Mouse (Mus musculus): ENCODE measurements around the gene Gng8. TPM values are rescaled to one million over a fixed set of nuclear protein-coding genes. Genes with fewer than 3 reads are reported as not detected.

Gng8 gene
- polyA plus RNA-seq, 1 experiment = 27.7 TPM

DNA sequence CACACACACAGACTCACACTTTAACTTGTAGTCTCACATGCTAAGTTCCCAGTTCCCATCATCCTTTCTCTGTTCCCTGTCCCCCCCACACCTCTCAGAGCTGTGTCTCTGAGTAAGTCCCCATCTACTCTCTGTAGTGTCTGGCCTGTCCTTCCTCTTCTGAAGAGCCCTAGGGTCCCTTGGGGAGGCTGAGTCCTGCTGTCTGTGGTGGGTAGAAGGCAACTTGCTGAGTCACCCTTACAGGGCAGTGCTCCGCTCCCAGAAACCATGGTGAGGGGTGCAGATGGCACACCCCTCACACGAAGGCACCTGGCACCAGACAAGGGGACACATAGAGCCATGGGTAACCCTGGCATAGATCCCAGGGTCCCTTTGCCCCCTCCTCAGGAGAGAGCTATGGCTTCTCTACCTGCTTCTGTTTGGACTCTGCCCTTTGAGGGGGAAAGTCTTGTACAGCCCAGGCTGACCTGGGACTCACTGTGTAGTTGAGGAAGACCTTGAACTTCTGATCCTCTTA, 11.9 kb downstream of the Gng8 start:
- Histone ChIP-seq H3K4me1 (ENCODE audit: control insufficient read depth, insufficient read depth, low read length) (peaks cover 9% of the 10 kb centered on the region; the same call in 1 of the 2 replicates), H3K4me3 (replicated peaks; ENCODE audit: extremely low read depth, low read depth, low read length) (no peak overlapping the region)
- WGBS = 89% methylated on average over 2 of the region's 2 CpGs
- no peak for DNase-seq
- TF ChIP-seq POLR2A (IDR thresholded peaks at IDR 0.05; ENCODE audit: borderline replicate concordance, extremely low read depth, low read depth, low read length) (no peak), CTCF (IDR thresholded peaks at IDR 0.05; ENCODE audit: insufficient read depth, low read length) (no peak)

DNA sequence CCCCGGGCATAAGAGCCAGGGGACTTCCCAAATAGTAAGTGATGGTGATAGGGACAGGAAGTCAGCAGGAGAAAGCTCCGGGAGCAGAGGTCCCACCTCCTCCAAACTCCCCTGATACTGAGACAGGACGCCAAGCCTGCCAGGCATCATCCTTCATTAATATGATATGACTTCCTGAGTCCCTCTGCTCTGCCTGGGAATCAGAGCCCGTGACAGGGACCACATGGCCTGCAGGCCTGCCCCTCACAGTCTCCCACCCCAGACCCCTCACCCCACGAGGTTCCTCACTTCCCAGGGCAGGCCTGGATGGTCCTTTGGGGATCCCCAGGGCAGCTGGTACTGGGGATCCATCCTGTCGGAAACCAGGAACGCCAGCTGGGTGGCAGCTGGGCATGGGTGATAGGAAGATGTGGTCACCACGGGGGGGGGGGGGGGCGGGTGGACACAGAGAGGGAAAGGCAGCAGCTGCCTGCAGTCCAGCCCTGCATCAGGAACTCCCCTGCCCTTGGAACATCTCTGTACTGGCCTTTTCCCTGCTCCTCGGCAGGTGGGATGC, 12.6 kb downstream of the Gng8 start:
- DNase-seq = no peak
- H3K4me1 ChIP-seq (ENCODE audit: control insufficient read depth, insufficient read depth, low read length) = peaks cover 9% of the 10 kb centered on the region; the same call in 1 of the 2 replicates
- no peak overlapping the region for H3K4me3 ChIP-seq (replicated peaks; ENCODE audit: extremely low read depth, low read depth, low read length)
- 43% methylated on average over 9 of the region's 10 CpGs for WGBS
- no peak for TF ChIP-seq CTCF (IDR thresholded peaks at IDR 0.05; ENCODE audit: insufficient read depth, low read length)
- TF ChIP-seq POLR2A (IDR thresholded peaks at IDR 0.05; ENCODE audit: borderline replicate concordance, extremely low read depth, low read depth, low read length) = no peak

- no peak for DNase-seq
- Histone ChIP-seq H3K4me3 (replicated peaks; ENCODE audit: extremely low read depth, low read depth, low read length) (no peak overlapping the region), H3K4me1 (ENCODE audit: control insufficient read depth, insufficient read depth, low read length) (peaks cover 9% of the 10 kb centered on the region; the same call in 1 of the 2 replicates)
- 62% methylated on average over 9 of the region's 9 CpGs for WGBS
- TF ChIP-seq CTCF (IDR thresholded peaks at IDR 0.05; ENCODE audit: insufficient read depth, low read length) = no peak
- no peak for TF ChIP-seq POLR2A (IDR thresholded peaks at IDR 0.05; ENCODE audit: borderline replicate concordance, extremely low read depth, low read depth, low read length)
Observed at GRCm38 (mm10) chr7:16905491-16906021, 14.0 kb downstream of the Gng8 start.

- TF ChIP-seq POLR2A (IDR thresholded peaks at IDR 0.05; ENCODE audit: borderline replicate concordance, extremely low read depth, low read depth, low read length) (no peak), CTCF (IDR thresholded peaks at IDR 0.05; ENCODE audit: insufficient read depth, low read length) (no peak)
- 22% methylated on average over 6 of the region's 6 CpGs for WGBS
- no peak for DNase-seq
- Histone ChIP-seq H3K4me1 (ENCODE audit: control insufficient read depth, insufficient read depth, low read length) (peaks cover 9% of the 10 kb centered on the region; the same call in 1 of the 2 replicates), H3K4me3 (replicated peaks; ENCODE audit: extremely low read depth, low read depth, low read length) (no peak within 1 kb of the TSS)
Observed at GRCm38 (mm10) chr7:16906281-16906680, 14.7 kb downstream of the Gng8 start, which contains the start of gene Ptgir. Ptgir (plus strand) TSS chr7:16906490.

GRCm38 (mm10) chr7:16906889-16907559, 15.4 kb downstream of the Gng8 start:
- TF ChIP-seq POLR2A (IDR thresholded peaks at IDR 0.05; ENCODE audit: borderline replicate concordance, extremely low read depth, low read depth, low read length) (no peak), CTCF (IDR thresholded peaks at IDR 0.05; ENCODE audit: insufficient read depth, low read length) (no peak)
- WGBS = 92% methylated on average over 41 of the region's 41 CpGs
- no peak for DNase-seq
- Histone ChIP-seq H3K4me3 (replicated peaks; ENCODE audit: extremely low read depth, low read depth, low read length) (peak overlapping the region; percentile 8), H3K4me1 (ENCODE audit: control insufficient read depth, insufficient read depth, low read length) (peaks cover 9% of the 10 kb centered on the region; the same call in 1 of the 2 replicates)

DNA sequence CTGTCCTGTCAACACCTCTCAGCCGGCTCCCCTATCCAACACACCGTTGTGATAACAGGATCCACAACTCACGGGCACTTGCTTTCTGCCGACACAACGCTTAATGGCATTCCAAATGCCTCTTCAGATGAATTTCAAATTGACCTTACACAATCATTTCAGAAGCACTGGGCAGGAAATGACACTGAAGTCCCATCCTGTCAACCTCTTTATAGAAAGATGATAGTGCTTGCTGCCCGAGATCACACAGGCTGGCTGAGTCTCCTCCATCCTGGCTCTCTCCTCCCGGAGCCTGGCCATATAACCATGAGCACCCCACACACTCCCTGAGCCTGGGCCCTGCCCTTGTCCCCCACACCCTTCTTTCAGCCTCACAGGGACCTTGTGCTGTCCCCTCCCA, 16.3 kb downstream of the Gng8 start:
- Histone ChIP-seq H3K4me3 (replicated peaks; ENCODE audit: extremely low read depth, low read depth, low read length) (no peak overlapping the region), H3K4me1 (ENCODE audit: control insufficient read depth, insufficient read depth, low read length) (peaks cover 9% of the 10 kb centered on the region; the same call in 1 of the 2 replicates)
- DNase-seq = no peak
- TF ChIP-seq POLR2A (IDR thresholded peaks at IDR 0.05; ENCODE audit: borderline replicate concordance, extremely low read depth, low read depth, low read length) (no peak), CTCF (IDR thresholded peaks at IDR 0.05; ENCODE audit: insufficient read depth, low read length) (no peak)
- WGBS = 16% methylated on average over 7 of the region's 7 CpGs

DNA sequence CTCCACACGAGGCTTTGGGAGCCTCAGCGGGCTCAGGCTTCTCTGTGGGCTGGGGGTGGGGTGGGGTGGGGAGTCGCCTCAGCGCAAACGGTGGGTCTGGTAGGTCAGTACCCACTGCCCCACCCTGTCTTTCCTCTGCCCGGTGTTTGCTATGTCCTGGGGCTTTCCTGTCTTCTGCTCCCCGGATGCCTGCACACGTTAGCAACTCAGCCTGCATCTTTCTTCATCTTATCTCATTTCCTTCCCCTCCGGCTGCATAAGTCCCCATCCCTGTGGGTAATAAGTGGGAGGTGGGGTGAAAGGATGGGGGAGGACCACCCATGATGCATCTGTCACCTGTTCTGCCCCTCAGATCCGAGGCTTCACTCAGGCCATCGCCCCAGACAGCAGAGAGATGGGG, 16.8 kb downstream of the Gng8 start:
- DNase-seq = no peak

GRCm38 (mm10) chr7:16908859-16909258, 17.3 kb downstream of the Gng8 start:
- H3K4me3 ChIP-seq (replicated peaks; ENCODE audit: extremely low read depth, low read depth, low read length) = no peak overlapping the region
- no peak for DNase-seq
- H3K4me1 ChIP-seq (ENCODE audit: control insufficient read depth, insufficient read depth, low read length) = peaks cover 9% of the 10 kb centered on the region; the same call in 1 of the 2 replicates
- WGBS = 67% methylated on average over 11 of the region's 11 CpGs
- TF ChIP-seq CTCF (IDR thresholded peaks at IDR 0.05; ENCODE audit: insufficient read depth, low read length) = no peak

More for the DNA sequence above, 16.8 kb downstream of the Gng8 start:
- WGBS = 26% methylated on average over 11 of the region's 11 CpGs
- TF ChIP-seq CTCF (IDR thresholded peaks at IDR 0.05; ENCODE audit: insufficient read depth, low read length) = no peak
- TF ChIP-seq POLR2A (IDR thresholded peaks at IDR 0.05; ENCODE audit: borderline replicate concordance, extremely low read depth, low read depth, low read length) = no peak
- no peak overlapping the region for H3K4me3 ChIP-seq (replicated peaks; ENCODE audit: extremely low read depth, low read depth, low read length)
- H3K4me1 ChIP-seq (ENCODE audit: control insufficient read depth, insufficient read depth, low read length) = peaks cover 9% of the 10 kb centered on the region; the same call in 1 of the 2 replicates

GRCm38 (mm10) chr7:16909909-16910308, 18.3 kb downstream of the Gng8 start:
- no peak for TF ChIP-seq POLR2A (IDR thresholded peaks at IDR 0.05; ENCODE audit: borderline replicate concordance, extremely low read depth, low read depth, low read length)
- TF ChIP-seq CTCF (IDR thresholded peaks at IDR 0.05; ENCODE audit: insufficient read depth, low read length) = no peak
- peaks cover 9% of the 10 kb centered on the region; the same call in 1 of the 2 replicates for H3K4me1 ChIP-seq (ENCODE audit: control insufficient read depth, insufficient read depth, low read length)
- WGBS = 26% methylated on average over 10 of the region's 10 CpGs
- H3K4me3 ChIP-seq (replicated peaks; ENCODE audit: extremely low read depth, low read depth, low read length) = no peak overlapping the region
- no peak for DNase-seq
